Mouse (Mus musculus) G1E (cell line): ENCODE results near the gene Stk39. TPM values are rescaled to one million over a fixed set of nuclear protein-coding genes. Genes with fewer than 3 reads are reported as not detected.

ENCODE experiments used
- ATAC-seq: 2 replicates; pipeline ENCODE4 v1.8.0; 2016; ENCODE audit warnings: mild to moderate bottlenecking; ENCODE audit not compliant: insufficient number of reproducible peaks, poor library complexity, low FRiP score, severe bottlenecking; ENCODE audit errors: extremely low read depth
- DNase-seq: peaks from one replicate; pipeline ENCODE4 v3.0.0; 2012; ENCODE audit warnings: low spot score
- H3K27me3 ChIP-seq: 2 replicates; pipeline ENCODE4 v1.6.1; 2012; ENCODE audit warnings: mild to moderate bottlenecking, low read length, inconsistent platforms; ENCODE audit not compliant: insufficient read depth
- H3K36me3 ChIP-seq: replicated peaks from 2 replicates; pipeline ENCODE3; 2012; ENCODE audit warnings: mild to moderate bottlenecking, inconsistent platforms
- H3K4me1 ChIP-seq: 2 replicates; pipeline ENCODE4 v1.6.1; 2012; ENCODE audit warnings: low read depth, low read length, inconsistent platforms, mixed read lengths; ENCODE audit not compliant: insufficient read depth
- H3K4me3 ChIP-seq: 2 replicates; pipeline ENCODE4 v1.5.1; 2012; ENCODE audit warnings: low read depth, mild to moderate bottlenecking, inconsistent platforms, low read length, moderate library complexity, mixed read lengths
- H3K9me3 ChIP-seq: replicated peaks from 2 replicates; pipeline ENCODE4 v1.6.1; 2012; ENCODE audit warnings: inconsistent platforms
- CTCF ChIP-seq: IDR thresholded peaks from 2 replicates; pipeline ENCODE4 v1.5.1; 2012; ENCODE audit warnings: low read depth, low read length, inconsistent platforms, mixed read lengths
- GATA1 ChIP-seq: IDR thresholded peaks from 2 replicates; pipeline ENCODE4 v1.6.1; 2012; ENCODE audit warnings: borderline replicate concordance, low read length, inconsistent platforms, mixed read lengths
- GATA2 ChIP-seq: IDR thresholded peaks from 2 replicates; pipeline ENCODE4 v1.6.1; 2012; ENCODE audit warnings: low read depth, low read length, inconsistent platforms, borderline replicate concordance
- POLR2AphosphoS5 ChIP-seq: IDR thresholded peaks from 2 replicates; pipeline ENCODE4 v1.6.1; 2012; ENCODE audit warnings: low read depth, low read length, inconsistent platforms; ENCODE audit not compliant: insufficient replicate concordance
- TAL1 ChIP-seq: conservative IDR thresholded peaks from 2 replicates; pipeline ENCODE4 v1.6.1; 2012; ENCODE audit warnings: low read depth, low read length, inconsistent platforms, mixed read lengths
- polyA plus RNA-seq: library from polyadenylated mRNA; stranded (reverse); fragments of >175 nt; gene quantifications from 2 replicates; pipeline ENCODE4 v1.2.3, GENCODE M21; 2012
- total RNA-seq, 2 experiments: library from RNA; stranded (forward) in 1 of 2; stranded (reverse) in 1 of 2; fragments of 200-1000 nt in 1 of 2; fragments of >200 nt in 1 of 2; fragmentation: Nextera tagmentation in 1 of 2; gene quantifications; 2 replicates each; pipeline ENCODE4 v1.2.3; 2014 to 2017

Stk39 gene
- total and polyA plus RNA-seq, 3 experiments: 0.11 TPM; not detected in 2

DNA sequence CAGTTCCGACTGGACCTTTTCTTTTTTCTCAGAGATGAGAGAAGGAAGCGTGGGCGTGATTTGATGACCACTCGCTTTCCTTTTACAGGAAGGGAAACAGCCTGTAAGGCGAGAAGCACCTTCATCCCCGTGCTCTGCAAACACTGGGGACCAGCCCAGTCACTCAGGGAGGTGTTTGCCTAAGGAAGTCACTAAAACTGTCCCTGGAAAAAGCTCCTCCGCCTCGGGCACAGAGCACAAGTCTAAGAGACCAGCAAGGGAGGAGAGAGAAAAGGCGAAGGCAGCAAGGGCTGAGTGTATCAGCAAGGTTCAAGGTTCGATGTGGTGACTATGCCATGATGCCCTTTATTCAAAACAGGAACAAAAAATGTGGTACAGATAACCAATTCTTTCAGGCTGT, 35.8 kb downstream of the Stk39 start:
- Histone ChIP-seq H3K9me3 (peaks cover 47% of the 10 kb centered on the region), H3K27me3 (no peaks in the 10 kb centered on the region), H3K36me3 (no peaks in the 10 kb centered on the region), H3K4me1 (no peaks in the 10 kb centered on the region), H3K4me3 (no peak overlapping the region)
- no peak for TF ChIP-seq POLR2AphosphoS5
- no peak for TF ChIP-seq GATA1
- TF ChIP-seq TAL1: no peak
- TF ChIP-seq CTCF: no peak
- TF ChIP-seq GATA2: no peak
- no peak for ATAC-seq
- DNase-seq: no peak

DNA sequence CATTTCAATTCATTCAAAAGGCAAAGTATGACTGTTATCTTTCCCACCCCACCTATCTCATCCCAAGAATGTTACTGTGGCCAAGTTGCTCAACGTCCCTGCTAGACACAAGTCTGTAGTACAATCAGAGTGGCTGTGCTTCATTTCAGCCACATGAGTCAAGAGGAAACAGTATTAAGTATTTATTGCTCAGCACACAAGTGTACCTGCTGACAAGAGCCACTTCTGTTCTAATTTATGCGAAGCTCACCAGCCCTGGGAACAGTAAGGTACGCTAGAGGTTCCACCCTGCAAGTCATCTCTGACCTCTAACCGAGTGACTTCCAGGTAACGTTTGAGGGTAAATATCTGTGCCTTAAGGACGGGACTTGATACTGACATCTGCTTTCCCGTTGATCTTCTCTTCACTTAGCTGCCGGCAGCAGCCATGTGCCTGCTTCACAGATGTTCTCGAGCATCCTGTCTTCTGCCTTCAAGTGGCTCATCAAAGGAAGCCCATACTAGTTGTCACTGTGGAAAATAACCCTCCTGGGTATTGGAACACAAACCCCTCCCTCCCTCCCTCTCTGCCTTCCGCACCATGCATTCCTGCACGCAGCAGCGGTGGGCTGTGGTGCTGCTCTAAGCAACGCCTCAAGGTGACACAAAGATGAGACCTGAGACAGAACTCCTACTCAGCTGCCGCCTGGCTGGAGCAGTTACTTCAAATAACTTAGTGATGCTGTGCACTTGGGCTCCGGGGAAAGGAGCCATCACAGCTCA, 36.4 kb downstream of the Stk39 start:
- Histone ChIP-seq H3K4me3 (no peak overlapping the region), H3K9me3 (peaks cover 51% of the 10 kb centered on the region), H3K27me3 (no peaks in the 10 kb centered on the region), H3K4me1 (no peaks in the 10 kb centered on the region), H3K36me3 (no peaks in the 10 kb centered on the region)
- no peak for DNase-seq
- TF ChIP-seq GATA2 (no peak), TAL1 (no peak), GATA1 (no peak), POLR2AphosphoS5 (no peak), CTCF (no peak)
- ATAC-seq: no peak

GRCm38 (mm10) chr2:68434997-68435396, 37.1 kb downstream of the Stk39 start:
- H3K4me1 ChIP-seq: no peaks in the 10 kb centered on the region
- no peaks in the 10 kb centered on the region for H3K36me3 ChIP-seq
- ATAC-seq (no peak), DNase-seq (no peak)
- H3K4me3 ChIP-seq: no peak overlapping the region
- TF ChIP-seq GATA2 (no peak), POLR2AphosphoS5 (no peak), GATA1 (no peak), CTCF (no peak), TAL1 (no peak)
- H3K9me3 ChIP-seq: peaks cover 58% of the 10 kb centered on the region
- no peaks in the 10 kb centered on the region for H3K27me3 ChIP-seq

DNA sequence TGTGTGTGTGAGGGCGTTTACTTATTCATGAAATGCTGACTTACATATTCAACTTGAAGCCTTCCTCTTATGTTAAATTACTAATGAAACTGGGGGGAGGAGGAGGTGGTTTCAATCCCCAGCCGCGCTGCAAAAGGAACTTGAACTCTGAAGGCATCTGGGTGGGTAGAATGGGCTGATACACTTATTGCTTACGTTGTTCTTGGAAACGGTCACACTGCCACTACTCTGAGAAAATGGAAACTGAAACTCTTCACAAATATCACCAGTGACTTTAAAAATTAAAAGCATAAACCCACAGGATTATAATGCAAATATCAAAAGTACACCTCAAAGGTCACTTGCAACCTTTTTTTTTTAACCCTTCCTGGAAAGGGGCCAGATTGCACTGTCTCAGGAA, 37.5 kb downstream of the Stk39 start:
- peaks cover 59% of the 10 kb centered on the region for H3K9me3 ChIP-seq

GRCm38 (mm10) chr2:68433736-68434312, 38.2 kb downstream of the Stk39 start:
- no peaks in the 10 kb centered on the region for H3K36me3 ChIP-seq
- H3K4me1 ChIP-seq: no peaks in the 10 kb centered on the region
- DNase-seq (no peak), ATAC-seq (no peak)
- H3K4me3 ChIP-seq: no peak overlapping the region
- H3K27me3 ChIP-seq: no peaks in the 10 kb centered on the region
- TF ChIP-seq GATA1 (no peak), POLR2AphosphoS5 (no peak), TAL1 (no peak), CTCF (no peak), GATA2 (no peak)
- peaks cover 59% of the 10 kb centered on the region for H3K9me3 ChIP-seq

More for the DNA sequence above, 37.5 kb downstream of the Stk39 start:
- Histone ChIP-seq H3K4me3 (no peak overlapping the region), H3K4me1 (no peaks in the 10 kb centered on the region), H3K27me3 (no peaks in the 10 kb centered on the region), H3K36me3 (no peaks in the 10 kb centered on the region)
- no peak for DNase-seq
- ATAC-seq: no peak
- TF ChIP-seq POLR2AphosphoS5 (no peak), GATA1 (no peak), TAL1 (no peak), GATA2 (no peak), CTCF (no peak)

DNA sequence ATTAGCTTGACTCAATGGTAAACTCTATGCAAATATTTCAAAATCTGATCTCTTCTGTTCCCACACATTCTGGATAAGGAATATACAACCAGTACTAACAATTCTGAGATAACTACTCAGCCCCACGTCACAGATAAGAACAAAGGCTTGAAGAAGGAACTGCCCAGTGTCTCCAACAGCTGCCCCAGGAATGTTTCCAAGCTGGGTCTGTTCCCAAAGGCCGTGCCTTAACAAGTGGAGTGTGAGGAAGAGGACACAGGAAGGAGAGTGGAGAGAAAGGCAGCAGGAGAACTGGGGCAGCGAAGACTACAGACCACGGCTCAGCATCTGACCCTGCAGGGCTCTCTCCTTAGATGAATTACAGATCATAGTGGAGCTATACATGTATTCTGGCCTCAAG, 39.2 kb downstream of the Stk39 start:
- DNase-seq: no peak
- Histone ChIP-seq H3K36me3 (no peaks in the 10 kb centered on the region), H3K9me3 (peaks cover 51% of the 10 kb centered on the region), H3K4me3 (no peak overlapping the region), H3K27me3 (no peaks in the 10 kb centered on the region), H3K4me1 (no peaks in the 10 kb centered on the region)
- TF ChIP-seq POLR2AphosphoS5 (no peak), GATA1 (no peak), CTCF (no peak), TAL1 (no peak), GATA2 (no peak)
- no peak for ATAC-seq
